Mouse (Mus musculus) erythroid progenitor cell, adult 5-6 weeks (primary cell): ENCODE measurements around the gene Adcy9. TPM values are rescaled to one million over a fixed set of nuclear protein-coding genes. Genes with fewer than 3 reads are reported as not detected.

Experiments used
- ATAC-seq: replicated peaks from 2 replicates; pipeline ENCODE4 v1.8.0; 2016; ENCODE audit warnings: moderate number of reproducible peaks, mild to moderate bottlenecking, moderate TSS enrichment, inconsistent platforms; ENCODE audit not compliant: poor library complexity, low FRiP score, severe bottlenecking
- total RNA-seq, 2 experiments: library from RNA; stranded (forward) in 1 of 2; stranded (reverse) in 1 of 2; fragments of 150-400 nt in 1 of 2; fragments of 186-747, 209-891 nt in 1 of 2; gene quantifications; 2 replicates each; pipeline versions ENCODE4 v1.2.3 to v1.2.4; 2015 to 2017; ENCODE audit warnings: low replicate concordance in 2 of 2

Adcy9 gene
- total RNA-seq, 2 experiments from 2014 or later: 1.4 TPM; not detected in 1

DNA sequence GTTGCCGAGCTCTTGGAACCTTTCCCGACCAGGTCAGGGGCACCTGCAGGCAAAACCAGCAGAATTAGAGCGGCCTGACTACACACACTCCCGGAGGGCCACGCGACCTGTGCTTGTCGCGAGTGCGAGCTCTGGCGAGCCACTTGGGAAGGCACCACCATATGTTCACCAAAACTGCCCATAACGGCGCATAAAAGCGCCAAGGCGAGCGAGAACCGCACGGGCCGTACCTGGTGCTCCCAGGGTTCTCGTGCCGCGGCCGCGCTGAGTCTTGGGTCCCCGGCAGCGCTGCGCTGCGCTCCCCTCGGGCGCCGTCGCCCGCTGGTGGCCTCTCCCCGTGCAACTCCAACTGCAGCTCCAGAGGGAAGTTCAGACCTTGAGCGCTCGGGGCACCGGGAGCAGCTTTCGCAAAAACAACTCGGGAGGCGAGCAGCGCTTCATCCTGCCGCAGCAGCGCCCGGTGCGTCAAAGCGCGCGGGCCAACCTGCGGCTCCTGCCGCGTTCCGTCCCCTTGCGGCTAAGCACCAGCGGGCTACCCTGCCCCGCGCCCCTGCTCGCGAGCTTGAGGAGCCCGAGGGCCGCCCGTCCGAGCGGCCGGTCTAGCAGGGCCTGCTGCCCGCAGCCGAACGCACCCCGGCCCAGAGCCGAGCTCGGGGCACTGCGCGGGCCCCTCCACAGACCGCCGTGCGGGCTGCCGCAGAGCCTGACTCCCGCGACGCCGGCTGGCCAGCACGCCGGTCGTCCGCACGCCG is 576 bp downstream of the Adcy9 start:
- peak; percentile 27; the same call in 1 of the 2 replicates for ATAC-seq

DNA sequence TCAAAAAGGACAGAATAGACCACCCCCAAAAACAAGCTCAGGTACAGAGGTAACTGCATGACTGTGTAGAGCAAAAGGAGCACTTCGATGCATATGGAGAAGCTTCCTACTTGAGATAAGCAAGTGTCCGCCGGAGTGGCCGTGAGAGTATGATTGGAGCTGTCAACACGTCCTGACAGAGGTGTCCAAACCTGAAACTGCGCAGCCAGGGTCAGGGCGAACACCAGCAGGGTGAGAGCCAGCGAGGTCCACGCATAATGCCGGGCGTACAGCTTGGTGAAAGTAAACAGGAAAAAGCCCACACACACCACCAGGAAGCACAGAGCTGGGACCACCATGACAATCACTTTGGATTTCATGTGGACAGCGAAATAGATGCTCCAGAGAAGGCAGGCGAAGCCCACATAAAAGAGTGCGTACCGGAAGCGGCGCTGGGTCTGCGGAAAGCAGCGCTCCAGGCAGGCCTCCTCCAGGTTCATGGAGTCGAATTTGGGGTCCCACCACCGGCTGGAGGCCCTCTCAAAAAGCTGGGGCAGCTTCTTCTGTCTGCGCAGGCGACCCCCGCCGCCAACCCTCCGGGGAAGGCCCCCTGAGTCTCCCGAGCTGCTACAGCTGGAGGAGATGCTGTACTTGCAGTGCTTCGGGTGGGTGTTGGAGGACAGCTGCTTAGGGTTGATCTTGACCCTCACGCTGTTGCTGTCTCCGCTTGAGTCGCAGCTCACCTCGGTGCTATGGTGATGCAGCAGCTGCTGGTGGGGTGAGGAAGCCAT is 1.3 kb downstream of the Adcy9 start:
- ATAC-seq: no peak

DNA sequence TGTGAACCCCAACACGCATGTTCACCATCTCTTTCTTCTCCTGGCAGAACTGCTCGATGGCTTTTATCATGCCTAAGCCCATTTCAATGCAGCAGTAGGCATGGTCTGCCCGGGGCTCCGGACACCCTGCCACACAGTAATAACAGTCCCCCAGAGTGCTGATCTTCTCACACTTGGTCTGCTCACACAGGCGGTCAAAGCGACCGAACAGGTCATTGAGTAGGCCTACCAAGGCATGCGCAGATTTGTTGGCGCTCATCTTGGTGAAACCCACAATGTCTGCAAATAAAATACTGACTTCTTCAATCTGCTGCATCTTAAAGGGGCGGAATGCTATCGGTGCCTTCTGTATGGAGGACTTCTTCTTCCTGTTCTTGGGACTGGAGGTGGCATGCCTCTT is 2.2 kb downstream of the Adcy9 start:
- no peak for ATAC-seq

DNA sequence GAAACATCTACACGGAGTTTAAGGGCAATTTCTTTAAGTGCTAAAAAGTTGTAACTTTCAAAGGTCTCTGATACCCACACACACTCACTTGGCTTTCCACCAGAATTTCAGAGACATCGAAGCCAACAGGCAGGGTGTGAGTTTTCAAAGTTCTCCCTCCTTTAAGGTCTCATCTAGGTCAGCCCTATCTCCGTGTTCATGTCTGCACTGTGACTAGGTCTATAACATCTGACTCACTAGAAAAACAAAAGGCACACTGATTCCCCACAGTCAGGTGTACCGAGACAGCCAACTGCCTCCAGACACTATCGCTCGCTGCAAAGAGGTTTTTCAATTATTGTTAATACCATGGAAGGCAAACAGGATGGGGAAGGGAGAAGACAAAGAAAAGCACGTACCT is 2.8 kb downstream of the Adcy9 start:
- no peak for ATAC-seq

DNA sequence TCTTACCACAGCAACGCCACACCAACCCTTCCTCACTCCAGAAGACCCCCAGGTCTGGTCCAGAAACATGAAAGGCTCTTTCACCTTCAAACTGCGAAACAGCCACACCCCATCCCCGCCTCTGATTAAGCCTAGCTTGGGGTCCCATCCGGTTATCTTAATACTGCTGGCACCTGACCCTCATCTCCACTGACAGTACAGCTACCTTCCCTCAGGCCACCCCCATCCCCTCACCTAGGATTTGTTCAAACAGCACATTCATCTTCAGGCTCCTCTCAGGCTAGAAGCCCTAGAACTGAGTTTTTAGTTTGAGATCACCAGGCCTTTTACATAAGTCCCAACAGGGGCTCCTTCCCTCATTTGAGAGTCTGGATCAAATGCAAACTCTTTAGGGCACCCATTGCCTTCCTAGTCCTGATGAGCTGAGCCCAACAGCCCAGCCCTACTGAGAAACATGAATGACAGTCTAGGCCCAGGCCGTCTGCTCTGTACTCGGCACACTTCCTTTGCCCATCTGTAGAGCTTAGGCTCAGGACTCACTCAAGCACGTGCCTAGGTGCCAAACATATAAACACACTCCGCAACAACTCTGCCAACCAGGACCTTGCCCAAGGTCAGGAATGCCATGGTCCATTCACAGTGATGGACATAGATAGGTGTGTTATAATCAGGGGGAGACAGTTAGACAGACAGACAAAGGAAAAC is 5.3 kb downstream of the Adcy9 start:
- no peak for ATAC-seq

DNA sequence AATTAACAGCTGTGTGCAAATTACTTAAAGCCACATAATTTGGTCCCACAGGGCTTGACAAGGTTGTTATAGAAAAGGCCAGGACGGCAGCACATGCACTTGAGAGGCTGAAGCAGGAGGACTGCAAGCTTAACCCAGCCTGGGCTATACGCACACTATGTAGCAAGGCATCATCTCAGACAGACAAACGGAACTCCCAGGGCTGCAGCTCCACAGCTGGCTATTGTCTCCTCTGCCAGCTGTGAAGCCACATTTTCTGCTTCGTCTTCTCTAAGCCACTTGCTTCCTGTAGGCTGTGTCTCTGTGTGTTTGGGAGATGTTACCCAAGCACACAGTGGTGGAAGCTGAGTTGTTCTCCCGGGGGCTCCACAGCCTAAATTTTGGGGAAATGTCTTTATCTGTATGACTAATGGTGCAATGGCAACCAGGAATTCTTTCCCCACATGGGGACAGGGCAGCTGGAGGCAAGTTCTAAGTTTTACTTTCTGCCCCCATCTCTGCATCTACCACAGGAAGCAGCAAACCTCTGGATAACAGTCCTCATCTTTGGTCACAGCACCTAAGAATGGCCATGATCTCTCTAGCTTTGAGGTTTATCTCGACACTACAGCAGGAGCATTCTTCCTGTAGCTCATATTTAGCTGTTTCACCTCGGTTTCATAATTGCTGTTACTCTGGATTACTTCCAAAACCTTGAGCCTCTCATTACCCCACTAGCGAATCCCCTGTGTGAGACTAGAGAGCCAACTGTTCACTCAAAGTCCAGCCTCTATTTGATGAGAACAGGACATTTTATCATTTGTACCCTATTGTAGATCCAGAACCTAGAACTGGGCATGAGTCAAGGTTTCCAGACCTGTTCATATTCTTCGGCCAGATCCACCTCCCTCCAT is 6.1 kb downstream of the Adcy9 start:
- ATAC-seq: peak; percentile 30; the same call in 1 of the 2 replicates

DNA sequence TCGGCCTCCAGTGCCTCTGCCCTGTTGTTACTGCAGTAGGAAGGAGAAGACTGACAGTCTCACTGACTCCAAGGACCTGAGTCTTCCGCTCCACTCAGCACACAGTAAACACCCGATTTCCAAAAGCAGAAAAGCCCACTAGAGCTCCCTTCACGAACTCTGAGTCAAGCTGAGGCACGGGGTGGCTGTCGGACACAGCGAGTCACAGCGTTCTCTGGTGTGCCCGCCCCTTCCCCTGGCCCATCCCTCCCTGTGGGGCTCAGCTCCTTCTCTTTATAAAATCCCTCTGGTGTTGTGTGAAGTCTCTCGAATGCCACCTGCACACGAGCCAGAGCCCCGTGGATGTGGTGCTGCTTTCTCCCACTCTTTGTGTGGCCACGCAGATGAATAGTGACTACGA is 7.0 kb downstream of the Adcy9 start:
- ATAC-seq: peak; percentile 56

DNA sequence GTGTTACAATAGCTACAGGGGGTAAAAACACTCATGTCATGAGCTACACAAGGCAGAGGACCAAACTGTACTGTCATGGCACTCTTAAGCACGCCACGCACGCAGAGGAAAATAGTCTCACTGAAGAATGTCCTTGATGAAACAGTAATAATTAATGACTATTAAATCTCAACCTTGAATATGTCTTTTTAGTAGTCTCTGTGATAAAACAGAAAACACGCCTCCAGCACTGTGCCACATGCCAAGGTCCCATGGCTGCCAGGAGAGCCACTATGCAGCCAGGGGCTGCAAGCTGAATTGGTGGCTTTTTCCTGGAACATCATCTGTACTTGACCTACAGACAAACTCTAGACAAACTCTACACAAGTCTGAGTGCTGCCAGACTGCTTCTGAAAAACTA is 8.0 kb downstream of the Adcy9 start:
- no peak for ATAC-seq

DNA sequence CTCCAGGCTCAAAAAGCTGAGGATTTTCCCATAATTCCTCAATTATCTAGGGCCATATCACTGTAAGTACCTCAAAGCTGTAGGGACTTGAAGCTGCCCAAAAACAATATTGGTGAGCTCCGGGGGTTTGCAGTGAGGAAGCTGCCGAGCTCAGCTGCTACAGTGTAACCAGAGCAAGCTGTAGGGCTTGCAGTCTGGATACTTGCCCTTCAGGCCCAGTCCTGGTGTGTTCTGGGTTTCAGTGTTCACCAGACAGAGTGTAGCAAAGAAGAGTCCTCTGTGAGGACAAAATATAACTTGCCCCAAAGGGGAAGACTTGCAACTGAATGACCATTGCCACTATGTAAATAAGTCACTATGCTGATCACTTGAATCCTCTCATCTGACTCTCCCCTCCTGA is 9.0 kb downstream of the Adcy9 start:
- ATAC-seq: no peak

DNA sequence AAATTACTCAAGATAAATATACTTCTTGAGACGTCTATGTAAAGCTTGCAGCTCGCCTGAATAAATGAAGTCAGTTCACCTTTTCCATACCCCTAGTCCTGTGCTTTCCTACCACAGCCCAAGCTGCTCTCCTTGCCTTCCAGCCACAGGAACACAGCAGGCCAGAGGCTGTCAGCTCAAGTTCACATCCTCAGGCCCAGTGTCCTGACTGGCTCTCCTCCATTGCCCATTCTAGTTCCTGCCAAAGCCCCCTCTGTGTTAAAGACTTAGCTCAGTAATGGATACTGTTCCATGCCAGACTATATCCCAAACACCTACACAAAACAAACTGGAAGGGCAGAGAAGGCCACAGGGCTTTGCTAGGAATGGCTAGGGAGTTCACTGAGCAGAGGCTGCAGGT is 12.8 kb downstream of the Adcy9 start:
- no peak for ATAC-seq

DNA sequence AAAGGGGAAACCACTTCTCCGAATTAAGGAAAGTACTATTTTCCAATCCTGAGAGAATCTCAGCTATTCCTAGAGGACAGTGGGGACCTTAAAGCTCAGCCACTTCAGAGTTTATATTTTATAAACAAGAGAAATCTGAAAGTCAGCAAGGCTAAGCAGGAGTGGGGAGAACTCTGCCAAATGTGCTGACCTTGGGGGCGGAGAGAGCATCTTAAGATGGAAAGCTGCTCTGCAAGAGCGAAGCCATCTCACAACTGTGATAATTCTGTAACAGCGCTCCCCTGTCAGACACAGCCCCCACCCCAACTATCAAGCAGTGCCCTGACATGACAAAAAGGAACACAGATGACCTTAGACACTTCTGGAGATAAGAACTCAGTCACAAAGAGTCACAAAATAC is 13.6 kb downstream of the Adcy9 start:
- no peak for ATAC-seq

DNA sequence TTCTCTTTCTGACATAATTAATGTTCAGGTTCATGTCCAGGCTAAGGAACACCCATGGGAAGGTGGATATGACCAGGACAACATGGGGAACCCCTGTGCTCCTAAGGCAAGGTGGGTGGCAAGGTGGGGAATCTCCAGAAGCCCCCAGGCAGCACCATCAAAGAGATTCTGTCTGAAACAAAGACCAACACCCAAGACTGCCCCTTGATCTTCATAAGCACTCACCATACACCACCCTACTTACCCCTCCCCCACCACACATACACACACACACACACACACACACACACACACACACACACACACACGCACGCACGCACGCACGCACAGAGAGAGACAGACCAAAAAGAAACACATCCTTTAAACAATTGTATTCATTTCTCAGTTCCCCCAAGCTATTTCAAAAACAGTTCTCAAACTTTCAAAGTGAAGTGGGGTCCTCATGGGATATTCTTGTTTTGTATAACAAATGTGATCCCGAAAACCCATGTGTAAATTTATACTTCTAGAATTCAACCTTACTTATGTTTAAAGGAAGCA is 14.2 kb downstream of the Adcy9 start:
- ATAC-seq: no peak

DNA sequence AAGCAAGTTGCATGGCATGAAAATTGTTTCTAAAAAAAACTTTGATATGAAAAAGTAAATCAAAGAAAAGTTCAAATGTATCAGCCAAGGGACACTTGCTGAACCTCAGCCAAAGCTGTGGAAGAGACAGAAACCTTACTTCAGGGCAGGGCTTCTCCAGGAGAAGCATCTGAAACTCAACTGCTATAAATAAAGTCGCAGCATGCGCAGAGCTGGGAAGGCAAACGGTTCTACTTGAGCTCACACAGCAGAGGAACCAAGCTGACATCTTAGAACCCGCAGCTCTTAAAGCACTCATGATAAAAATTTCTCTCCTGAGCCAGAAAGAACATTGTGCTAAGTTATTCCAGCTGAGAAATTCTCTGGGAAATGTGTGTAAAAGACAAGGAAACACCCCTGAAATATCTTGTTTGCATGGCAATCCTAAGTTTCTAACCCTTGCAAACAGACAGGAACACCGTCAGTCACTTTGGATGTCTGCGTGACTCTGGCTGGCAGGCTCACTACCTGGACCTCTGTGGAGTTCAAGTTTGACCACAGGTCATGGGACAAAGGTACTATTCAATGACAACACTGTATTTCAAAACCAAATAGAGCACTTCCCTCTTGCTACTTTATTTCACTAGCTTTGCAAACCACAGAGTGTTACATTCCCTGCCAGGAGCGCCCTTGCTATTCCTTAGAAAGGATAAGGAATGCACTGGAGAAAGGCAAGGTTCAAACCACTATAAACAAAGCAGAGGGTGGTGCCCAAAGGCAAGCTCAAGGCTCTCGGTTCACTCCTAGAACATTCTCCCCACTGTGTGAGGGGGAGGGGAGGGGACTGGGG is 15.2 kb downstream of the Adcy9 start:
- ATAC-seq: no peak

DNA sequence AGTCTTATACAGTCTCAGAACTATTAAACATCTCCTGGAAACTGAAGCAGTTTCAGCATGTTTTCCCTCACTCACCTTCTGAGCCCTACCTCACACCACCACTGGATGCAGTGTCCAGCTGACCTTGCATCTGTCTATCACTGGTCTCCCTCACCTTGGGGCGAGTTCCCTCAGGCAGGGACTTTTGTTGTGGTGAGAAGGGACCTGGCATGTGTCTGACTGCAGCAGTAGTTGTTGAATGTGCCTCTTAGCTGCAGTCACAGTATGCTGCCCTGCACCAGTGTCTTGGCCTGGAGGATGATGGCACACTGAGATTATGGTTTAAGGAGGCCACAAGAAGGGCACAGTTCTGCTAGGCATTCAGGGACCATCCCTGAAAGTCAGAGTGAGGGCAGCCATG is 19.2 kb downstream of the Adcy9 start:
- ATAC-seq: 0 out of 2 replicates have a peak, but pooled peaks have one; percentile 3

DNA sequence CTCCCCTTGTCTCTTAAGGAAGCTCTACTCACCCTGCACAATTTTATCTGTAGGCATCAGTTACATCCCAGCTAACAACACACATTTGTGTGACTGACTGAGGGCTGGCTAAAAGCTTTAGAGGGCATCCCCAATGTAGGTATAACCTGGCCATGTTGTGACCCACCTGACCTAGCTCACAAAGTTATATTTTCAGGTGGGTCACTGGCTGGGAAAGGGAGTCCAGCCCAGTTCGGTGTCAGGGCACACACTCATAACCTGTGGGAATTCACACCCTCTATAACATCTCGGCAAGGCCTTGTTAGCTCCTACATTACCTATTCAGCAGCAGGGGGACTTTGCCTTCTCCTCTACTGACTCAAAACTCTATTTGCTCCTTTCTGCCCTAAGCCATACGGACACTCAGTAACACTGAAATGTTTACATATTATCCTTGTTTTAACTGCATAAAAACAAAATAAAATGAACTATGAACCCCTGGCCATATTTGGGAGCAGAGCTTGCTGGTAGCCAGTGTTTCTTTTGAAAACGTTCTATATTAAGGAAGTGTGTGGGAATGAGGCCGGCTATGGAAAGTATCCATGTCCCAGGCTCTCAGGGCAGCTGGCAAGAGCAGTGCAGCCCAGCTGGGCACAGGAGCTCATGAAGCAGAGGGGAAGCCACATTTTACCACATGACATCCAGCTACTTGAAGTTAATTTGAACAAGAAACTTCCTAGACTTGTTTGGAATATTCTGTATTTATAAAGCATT is 20.7 kb downstream of the Adcy9 start:
- no peak for ATAC-seq

DNA sequence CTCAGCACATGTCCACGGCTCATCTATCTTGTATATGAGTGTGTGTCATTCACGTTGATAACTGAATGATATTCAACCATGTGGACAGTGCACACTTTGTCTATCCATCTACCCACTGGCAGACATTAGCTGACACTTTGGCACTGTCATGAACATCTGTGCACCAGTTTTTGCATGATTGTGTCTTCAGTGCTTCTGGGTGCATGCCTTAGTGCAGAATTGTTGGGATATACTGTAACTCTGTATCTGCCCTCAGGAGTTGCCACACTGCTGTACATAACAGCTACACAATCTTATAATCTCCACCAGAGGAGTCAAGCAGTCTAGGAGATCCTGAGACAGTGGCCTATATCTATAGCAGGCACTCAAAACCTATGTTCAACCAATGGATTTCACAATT is 21.5 kb downstream of the Adcy9 start:
- no peak for ATAC-seq

DNA sequence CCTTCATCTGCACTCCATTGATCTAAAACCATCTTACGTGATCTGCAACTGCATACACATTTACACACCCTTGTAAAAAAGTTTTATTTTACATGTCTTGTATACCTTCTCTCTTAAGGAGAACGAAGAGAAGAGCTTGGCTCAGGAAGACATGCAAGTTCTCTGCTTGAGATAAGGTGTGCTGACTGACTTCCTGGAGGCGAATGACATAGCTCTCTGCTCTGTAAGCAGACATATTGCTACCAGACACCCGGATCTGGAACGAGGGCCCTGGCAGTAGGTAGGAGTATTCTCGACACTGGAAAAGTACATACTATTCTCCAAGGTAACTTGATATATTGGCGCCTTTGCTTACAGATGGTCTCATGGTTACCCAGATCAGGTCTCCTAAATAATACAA is 22.7 kb downstream of the Adcy9 start:
- no peak for ATAC-seq
